Mouse (Mus musculus) MEL (cell line): ENCODE measurements around the gene Egfr. TPM values are rescaled to one million over a fixed set of nuclear protein-coding genes. Genes with fewer than 3 reads are reported as not detected.

Experiments
- DNase-seq: peaks from one replicate; pipeline ENCODE4 v3.0.0; 2011; ENCODE audit warnings: low read depth, low spot score
- H3K27ac ChIP-seq: 2 replicates; pipeline ENCODE4 v1.5.1; 2012; ENCODE audit warnings: low read depth, mild to moderate bottlenecking, control low read depth, low read length, moderate library complexity; ENCODE audit not compliant: control insufficient read depth
- H3K27me3 ChIP-seq, 2 experiments: fragments of 150-350 bp in 1 of 2; sonication (generic) in 1 of 2; 2 replicates each; pipeline ENCODE4 v1.6.1; 2012; ENCODE audit warnings: low read length in 2 of 2, mild to moderate bottlenecking in 2 of 2, improper control_type of control experiment in 1 of 2, moderate library complexity in 1 of 2; ENCODE audit not compliant: insufficient read depth in 2 of 2, control insufficient read depth in 1 of 2
- H3K36me3 ChIP-seq, 2 experiments: 2 replicates each; pipeline ENCODE4 v1.6.1; 2012 to 2014; ENCODE audit warnings: low read length in 2 of 2, improper control_type of control experiment in 1 of 2, inconsistent platforms in 1 of 2, mild to moderate bottlenecking in 1 of 2; ENCODE audit not compliant: insufficient read depth in 2 of 2, control insufficient read depth in 1 of 2
- H3K4me1 ChIP-seq, 2 experiments: fragments of 150-350 bp in 1 of 2; sonication (generic) in 1 of 2; 2 replicates each; pipeline ENCODE4 v1.6.1; 2012; ENCODE audit warnings: low read length in 2 of 2, improper control_type of control experiment in 1 of 2, mild to moderate bottlenecking in 1 of 2; ENCODE audit not compliant: insufficient read depth in 2 of 2, control insufficient read depth in 1 of 2
- H3K4me3 ChIP-seq, 2 experiments: fragments of 150-350 bp in 1 of 2; sonication (generic) in 1 of 2; 2 replicates each; pipeline ENCODE4 v1.5.1; 2012; ENCODE audit warnings: low read depth in 2 of 2, low read length in 2 of 2, mild to moderate bottlenecking in 2 of 2, moderate library complexity in 2 of 2, control low read depth in 1 of 2, improper control_type of control experiment in 1 of 2; ENCODE audit not compliant: control insufficient read depth in 1 of 2, insufficient read depth in 1 of 2
- H3K79me2 ChIP-seq: 2 replicates; pipeline ENCODE4 v1.6.1; 2012; ENCODE audit warnings: mild to moderate bottlenecking, low read length, moderate library complexity; ENCODE audit not compliant: control insufficient read depth, poor library complexity, insufficient read depth
- H3K9ac ChIP-seq: 2 replicates; pipeline ENCODE4 v1.6.1; 2012; ENCODE audit warnings: low read depth, mild to moderate bottlenecking, control low read depth, low read length, moderate library complexity; ENCODE audit not compliant: control insufficient read depth, poor library complexity, severe bottlenecking
- H3K9me3 ChIP-seq: fragments of 150-350 bp; sonication (generic); replicated peaks from 2 replicates; pipeline ENCODE4 v1.6.1; 2012; ENCODE audit warnings: mild to moderate bottlenecking, low read length, improper control_type of control experiment, moderate library complexity; ENCODE audit not compliant: insufficient read depth
- CHD1 ChIP-seq: IDR thresholded peaks from 2 replicates; pipeline ENCODE4 v1.6.1; 2012; ENCODE audit warnings: low read depth, mild to moderate bottlenecking, inconsistent platforms, low read length, improper control_type of control experiment
- CTCF ChIP-seq, 3 experiments: IDR thresholded peaks in 2 of 3; conservative IDR thresholded peaks in 1 of 3; 2 replicates each; pipeline ENCODE4 v1.5.1; 2011 to 2012; ENCODE audit warnings: low read length in 3 of 3, low read depth in 2 of 3, mild to moderate bottlenecking in 2 of 3, improper control_type of control experiment in 1 of 3, inconsistent platforms in 1 of 3, mixed read lengths in 1 of 3, moderate library complexity in 1 of 3; ENCODE audit not compliant: control insufficient read depth in 1 of 3, insufficient read depth in 1 of 3, poor library complexity in 1 of 3, severe bottlenecking in 1 of 3
- E2F4 ChIP-seq: IDR thresholded peaks from 2 replicates; pipeline ENCODE4 v1.6.1; 2011; ENCODE audit warnings: low read depth, low read length, improper control_type of control experiment, borderline replicate concordance
- EP300 ChIP-seq, 2 experiments: IDR thresholded peaks; 2 replicates each; pipeline ENCODE4 v1.6.1; 2011; ENCODE audit warnings: improper control_type of control experiment in 2 of 2, low read length in 2 of 2, low read depth in 1 of 2, mild to moderate bottlenecking in 1 of 2
- ETS1 ChIP-seq: IDR thresholded peaks from 2 replicates; pipeline ENCODE4 v1.6.1; 2012; ENCODE audit warnings: low read depth, mild to moderate bottlenecking, inconsistent platforms, low read length, improper control_type of control experiment, moderate library complexity
- GATA1 ChIP-seq: IDR thresholded peaks from 2 replicates; pipeline ENCODE4 v1.6.1; 2011; ENCODE audit warnings: low read depth, low read length, improper control_type of control experiment
- KAT2A ChIP-seq: conservative IDR thresholded peaks from 2 replicates; pipeline ENCODE4 v1.6.1; 2012; ENCODE audit warnings: low read depth, low read length, improper control_type of control experiment, inconsistent platforms
- MAX ChIP-seq: IDR thresholded peaks from 2 replicates; pipeline ENCODE4 v1.6.1; 2011; ENCODE audit warnings: low read length, improper control_type of control experiment
- MAZ ChIP-seq: IDR thresholded peaks from 2 replicates; pipeline ENCODE4 v1.6.1; 2012; ENCODE audit warnings: low read depth, mild to moderate bottlenecking, inconsistent platforms, low read length, improper control_type of control experiment
- MXI1 ChIP-seq: IDR thresholded peaks from 2 replicates; pipeline ENCODE4 v1.6.1; 2011; ENCODE audit warnings: mild to moderate bottlenecking, low read depth, low read length, improper control_type of control experiment
- MYB ChIP-seq: IDR thresholded peaks from 2 replicates; pipeline ENCODE4 v1.6.1; 2011; ENCODE audit warnings: mild to moderate bottlenecking, low read depth, low read length, improper control_type of control experiment
- MYC ChIP-seq: IDR thresholded peaks from 2 replicates; pipeline ENCODE4 v1.6.1; 2011; ENCODE audit warnings: low read depth, mild to moderate bottlenecking, low read length, improper control_type of control experiment, moderate library complexity
- NRF1 ChIP-seq: IDR thresholded peaks from 2 replicates; pipeline ENCODE4 v1.6.1; 2014; ENCODE audit warnings: low read depth, mild to moderate bottlenecking, inconsistent platforms, low read length, improper control_type of control experiment, moderate library complexity; ENCODE audit not compliant: poor library complexity, insufficient read depth, severe bottlenecking
- POLR2A ChIP-seq, 2 experiments: IDR thresholded peaks; 2 replicates each; pipeline ENCODE4 v1.6.1; 2011 to 2012; ENCODE audit warnings: low read length in 2 of 2, mild to moderate bottlenecking in 2 of 2, control low read depth in 1 of 2, improper control_type of control experiment in 1 of 2, low read depth in 1 of 2, moderate library complexity in 1 of 2; ENCODE audit not compliant: control insufficient read depth in 1 of 2, insufficient read depth in 1 of 2, poor library complexity in 1 of 2
- RAD21 ChIP-seq: IDR thresholded peaks from 2 replicates; pipeline ENCODE4 v1.6.1; 2011; ENCODE audit warnings: mild to moderate bottlenecking, low read depth, low read length, improper control_type of control experiment
- SIN3A ChIP-seq: IDR thresholded peaks from 2 replicates; pipeline ENCODE4 v1.6.1; 2012; ENCODE audit warnings: low read length, improper control_type of control experiment, inconsistent platforms
- SMC3 ChIP-seq: IDR thresholded peaks from 2 replicates; pipeline ENCODE4 v1.6.1; 2011; ENCODE audit warnings: low read depth, low read length, improper control_type of control experiment
- TCF12 ChIP-seq: IDR thresholded peaks from 2 replicates; pipeline ENCODE4 v1.6.1; 2014; ENCODE audit warnings: low read depth, mild to moderate bottlenecking, inconsistent platforms, low read length, improper control_type of control experiment, moderate library complexity
- UBTF ChIP-seq: IDR thresholded peaks from 2 replicates; pipeline ENCODE4 v1.6.1; 2012; ENCODE audit warnings: low read depth, mild to moderate bottlenecking, inconsistent platforms, low read length, improper control_type of control experiment, moderate library complexity, borderline replicate concordance; ENCODE audit not compliant: insufficient read depth
- USF1 ChIP-seq: IDR thresholded peaks from 2 replicates; pipeline ENCODE4 v1.6.1; 2014; ENCODE audit warnings: low read depth, mild to moderate bottlenecking, inconsistent platforms, low read length, improper control_type of control experiment, moderate library complexity
- USF2 ChIP-seq, 2 experiments: IDR thresholded peaks; 2 replicates each; pipeline ENCODE4 v1.6.1; 2011 to 2012; ENCODE audit warnings: improper control_type of control experiment in 2 of 2, low read length in 2 of 2, borderline replicate concordance in 1 of 2, inconsistent platforms in 1 of 2, low read depth in 1 of 2, mild to moderate bottlenecking in 1 of 2; ENCODE audit not compliant: insufficient read depth in 1 of 2
- ZC3H11A ChIP-seq: IDR thresholded peaks from 2 replicates; pipeline ENCODE4 v1.6.1; 2012; ENCODE audit warnings: low read depth, mild to moderate bottlenecking, inconsistent platforms, low read length, improper control_type of control experiment
- ZKSCAN1 ChIP-seq: IDR thresholded peaks from 2 replicates; pipeline ENCODE4 v1.6.1; 2012; ENCODE audit warnings: low read depth, mild to moderate bottlenecking, inconsistent platforms, low read length, improper control_type of control experiment, moderate library complexity
- polyA plus RNA-seq, 2 experiments: library from polyadenylated mRNA; stranded (reverse) in 1 of 2; unstranded in 1 of 2; fragments of >175 nt in 1 of 2; fragments of >200 nt in 1 of 2; gene quantifications; 2 replicates each; pipeline versions ENCODE4 v1.2.1 to v1.2.4; 2012; ENCODE audit warnings: low replicate concordance in 2 of 2, low read depth in 1 of 2; ENCODE audit not compliant: insufficient read length in 2 of 2, insufficient read depth in 1 of 2, missing spikeins in 1 of 2
- total RNA-seq: library from RNA; depleted of rRNA; stranded (reverse); fragments of 300-350 nt; gene quantifications from 2 replicates; pipeline ENCODE4 v1.2.3, GENCODE M21; 2012

The Egfr gene
- total and polyA plus RNA-seq, 3 experiments: not detected

GRCm38 (mm10) chr11:16817336-16818034, 65.5 kb downstream of the Egfr start:
- DNase-seq: peak; percentile 24
- H3K27me3 ChIP-seq: peaks cover 0 to 6% of the 10 kb centered on the region in 2 experiments; a peak in 2 of 4 replicates
- no peak overlapping the region for H3K27ac ChIP-seq
- no peaks in the 10 kb centered on the region for H3K36me3 ChIP-seq
- no peaks in the 10 kb centered on the region for H3K4me1 ChIP-seq
- H3K4me3 ChIP-seq: no peak overlapping the region
- TF ChIP-seq MXI1 (no peak), ZKSCAN1 (no peak), EP300 (IDR thresholded peaks at IDR 0.05; ENCODE audit: low read depth in 1 of 2, low read length in 2 of 2) (no peak), USF2 (IDR thresholded peaks at IDR 0.05; ENCODE audit: borderline replicate concordance in 1 of 2, insufficient read depth in 1 of 2, low read depth in 1 of 2, low read length in 2 of 2) (no peak), MAX (no peak), CHD1 (no peak), UBTF (no peak), ETS1 (no peak), POLR2A (IDR thresholded peaks at IDR 0.05; ENCODE audit: control insufficient read depth in 1 of 2, insufficient read depth in 1 of 2, low read depth in 1 of 2, low read length in 2 of 2, poor library complexity in 1 of 2) (no peak), SIN3A (no peak), MYC (no peak), SMC3 (no peak), USF1 (no peak)
- TF ChIP-seq, all 39 proteins: peak for 0
- H3K79me2 ChIP-seq: no peaks in the 10 kb centered on the region
- H3K9me3 ChIP-seq: no peaks in the 10 kb centered on the region
- H3K9ac ChIP-seq: no peak overlapping the region

DNA sequence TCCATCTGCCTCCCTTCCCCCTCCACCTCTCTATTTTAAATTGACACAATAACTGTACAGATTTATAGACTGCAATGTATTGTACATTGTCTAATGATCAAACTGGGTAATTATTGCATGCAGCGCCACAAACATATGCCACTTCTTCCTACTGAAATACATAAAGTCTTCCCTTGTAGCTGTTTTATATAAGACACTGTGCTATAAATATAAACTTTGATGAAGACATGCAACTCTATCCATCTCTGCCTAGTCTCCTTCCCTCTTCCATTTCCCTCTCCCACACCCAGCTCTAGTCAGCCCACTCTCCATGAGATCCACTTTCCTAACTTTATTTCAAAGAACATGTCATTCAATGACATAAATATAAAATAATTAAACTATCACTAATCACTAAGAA, 67.4 kb downstream of the Egfr start:
- Histone ChIP-seq H3K27ac (no peak overlapping the region), H3K4me3 (no peak overlapping the region), H3K4me1 (no peaks in the 10 kb centered on the region), H3K79me2 (no peaks in the 10 kb centered on the region), H3K9me3 (no peaks in the 10 kb centered on the region), H3K27me3 (peaks cover 0 to 6% of the 10 kb centered on the region in 2 experiments; a peak in 2 of 4 replicates), H3K9ac (no peak overlapping the region), H3K36me3 (no peaks in the 10 kb centered on the region)
- TF ChIP-seq USF2 (IDR thresholded peaks at IDR 0.05; ENCODE audit: borderline replicate concordance in 1 of 2, insufficient read depth in 1 of 2, low read depth in 1 of 2, low read length in 2 of 2): no peak
- TF ChIP-seq E2F4: no peak
- no peak for TF ChIP-seq MAZ
- TF ChIP-seq MXI1: no peak
- TF ChIP-seq MYC: no peak
- no peak for TF ChIP-seq NRF1
- no peak for TF ChIP-seq KAT2A
- no peak for TF ChIP-seq MYB
- TF ChIP-seq TCF12: no peak
- no peak for TF ChIP-seq CTCF (IDR thresholded peaks at IDR 0.05 in 2 of 3, conservative IDR thresholded peaks at IDR 0.05 in 1 of 3; ENCODE audit: control insufficient read depth in 1 of 3, insufficient read depth in 1 of 3, low read depth in 2 of 3, low read length in 3 of 3, poor library complexity in 1 of 3, severe bottlenecking in 1 of 3)
- TF ChIP-seq ZC3H11A: no peak
- TF ChIP-seq GATA1: no peak
- no peak for TF ChIP-seq RAD21
- DNase-seq: no peak
